Mouse (Mus musculus) G1E (cell line): ENCODE measurements around the gene Dedd2. TPM values are rescaled to one million over a fixed set of nuclear protein-coding genes. Genes with fewer than 3 reads are reported as not detected.

Source experiments
- ATAC-seq: 2 replicates; pipeline ENCODE4 v1.8.0; 2016; ENCODE audit warnings: mild to moderate bottlenecking; ENCODE audit not compliant: insufficient number of reproducible peaks, poor library complexity, low FRiP score, severe bottlenecking; ENCODE audit errors: extremely low read depth
- DNase-seq: peaks from one replicate; pipeline ENCODE4 v3.0.0; 2012; ENCODE audit warnings: low spot score
- H3K27me3 ChIP-seq: 2 replicates; pipeline ENCODE4 v1.6.1; 2012; ENCODE audit warnings: mild to moderate bottlenecking, low read length, inconsistent platforms; ENCODE audit not compliant: insufficient read depth
- H3K36me3 ChIP-seq: replicated peaks from 2 replicates; pipeline ENCODE3; 2012; ENCODE audit warnings: mild to moderate bottlenecking, inconsistent platforms
- H3K4me1 ChIP-seq: 2 replicates; pipeline ENCODE4 v1.6.1; 2012; ENCODE audit warnings: low read depth, low read length, inconsistent platforms, mixed read lengths; ENCODE audit not compliant: insufficient read depth
- H3K4me3 ChIP-seq: 2 replicates; pipeline ENCODE4 v1.5.1; 2012; ENCODE audit warnings: low read depth, mild to moderate bottlenecking, inconsistent platforms, low read length, moderate library complexity, mixed read lengths
- H3K9me3 ChIP-seq: replicated peaks from 2 replicates; pipeline ENCODE4 v1.6.1; 2012; ENCODE audit warnings: inconsistent platforms
- CTCF ChIP-seq: IDR thresholded peaks from 2 replicates; pipeline ENCODE4 v1.5.1; 2012; ENCODE audit warnings: low read depth, low read length, inconsistent platforms, mixed read lengths
- GATA1 ChIP-seq: IDR thresholded peaks from 2 replicates; pipeline ENCODE4 v1.6.1; 2012; ENCODE audit warnings: borderline replicate concordance, low read length, inconsistent platforms, mixed read lengths
- GATA2 ChIP-seq: IDR thresholded peaks from 2 replicates; pipeline ENCODE4 v1.6.1; 2012; ENCODE audit warnings: low read depth, low read length, inconsistent platforms, borderline replicate concordance
- POLR2AphosphoS5 ChIP-seq: IDR thresholded peaks from 2 replicates; pipeline ENCODE4 v1.6.1; 2012; ENCODE audit warnings: low read depth, low read length, inconsistent platforms; ENCODE audit not compliant: insufficient replicate concordance
- TAL1 ChIP-seq: conservative IDR thresholded peaks from 2 replicates; pipeline ENCODE4 v1.6.1; 2012; ENCODE audit warnings: low read depth, low read length, inconsistent platforms, mixed read lengths
- polyA plus RNA-seq: library from polyadenylated mRNA; stranded (reverse); fragments of >175 nt; gene quantifications from 2 replicates; pipeline ENCODE4 v1.2.3, GENCODE M21; 2012
- total RNA-seq, 2 experiments: library from RNA; stranded (forward) in 1 of 2; stranded (reverse) in 1 of 2; fragments of 200-1000 nt in 1 of 2; fragments of >200 nt in 1 of 2; fragmentation: Nextera tagmentation in 1 of 2; gene quantifications; 2 replicates each; pipeline ENCODE4 v1.2.3; 2014 to 2017

Dedd2 gene
- total and polyA plus RNA-seq, 3 experiments, result 9.7 to 43.7 (median 13.1) TPM

- H3K4me1 ChIP-seq, result peaks cover 61% of the 10 kb centered on the region
- H3K4me3 ChIP-seq, result peak overlapping the region; percentile 90
- H3K9me3 ChIP-seq, result no peaks in the 10 kb centered on the region
- peaks cover 52% of the 10 kb centered on the region for H3K36me3 ChIP-seq
- DNase-seq (peak; percentile 66), ATAC-seq (no peak)
- no peaks in the 10 kb centered on the region for H3K27me3 ChIP-seq
- TF ChIP-seq GATA1 (no peak), GATA2 (no peak), POLR2AphosphoS5 (no peak), TAL1 (peak; percentile 33; the same call in 1 of the 2 replicates)
These were observed 1.6 kb downstream of the Dedd2 start for GRCm38 (mm10) chr7:25218705-25219415.

- no peak for TF ChIP-seq GATA1
- no peak for TF ChIP-seq POLR2AphosphoS5
- TF ChIP-seq TAL1, result no peak
- TF ChIP-seq GATA2, result no peak
- TF ChIP-seq CTCF, result no peak
- no peak for ATAC-seq
- Histone ChIP-seq H3K4me1 (peaks cover 55% of the 10 kb centered on the region), H3K36me3 (peaks cover 51% of the 10 kb centered on the region), H3K9me3 (no peaks in the 10 kb centered on the region), H3K4me3 (peak overlapping the region; percentile 45; the same call in 1 of the 2 replicates), H3K27me3 (no peaks in the 10 kb centered on the region)
- DNase-seq, result no peak
These were observed 2.6 kb downstream of the Dedd2 start for GRCm38 (mm10) chr7:25217653-25218395.

GRCm38 (mm10) chr7:25214172-25214571, 6.2 kb downstream of the Dedd2 start:
- Histone ChIP-seq H3K4me1 (peaks cover 53% of the 10 kb centered on the region), H3K27me3 (no peaks in the 10 kb centered on the region), H3K36me3 (peaks cover 83% of the 10 kb centered on the region), H3K4me3 (no peak overlapping the region), H3K9me3 (no peaks in the 10 kb centered on the region)
- TF ChIP-seq GATA1 (no peak), CTCF (no peak), TAL1 (no peak), GATA2 (no peak), POLR2AphosphoS5 (no peak)
- ATAC-seq, result no peak
- no peak for DNase-seq

- no peak for ATAC-seq
- peaks cover 89% of the 10 kb centered on the region for H3K36me3 ChIP-seq
- no peak overlapping the region for H3K4me3 ChIP-seq
These were observed 7.3 kb downstream of the Dedd2 start for GRCm38 (mm10) chr7:25213099-25213498.

GRCm38 (mm10) chr7:25210482-25210881, 9.9 kb downstream of the Dedd2 start:
- Histone ChIP-seq H3K4me1 (peaks cover 49% of the 10 kb centered on the region), H3K36me3 (peaks cover 97% of the 10 kb centered on the region), H3K9me3 (no peaks in the 10 kb centered on the region), H3K27me3 (no peaks in the 10 kb centered on the region), H3K4me3 (no peak overlapping the region)
- ATAC-seq (no peak), DNase-seq (no peak)
- no peak for TF ChIP-seq POLR2AphosphoS5
- no peak for TF ChIP-seq GATA1
- TF ChIP-seq TAL1, result no peak
- TF ChIP-seq GATA2, result no peak
- no peak for TF ChIP-seq CTCF

More at GRCm38 (mm10) chr7:25213099-25213498, 7.3 kb downstream of the Dedd2 start:
- H3K4me1 ChIP-seq, result peaks cover 51% of the 10 kb centered on the region
- no peaks in the 10 kb centered on the region for H3K9me3 ChIP-seq
- H3K27me3 ChIP-seq, result no peaks in the 10 kb centered on the region
- TF ChIP-seq GATA1, result no peak
- no peak for TF ChIP-seq TAL1
- no peak for TF ChIP-seq CTCF
- no peak for TF ChIP-seq GATA2
- no peak for TF ChIP-seq POLR2AphosphoS5
- DNase-seq, result no peak

GRCm38 (mm10) chr7:25209161-25209622, 11.2 kb downstream of the Dedd2 start:
- Histone ChIP-seq H3K9me3 (no peaks in the 10 kb centered on the region), H3K4me3 (peak overlapping the region; percentile 8; the same call in 1 of the 2 replicates), H3K4me1 (peaks cover 47% of the 10 kb centered on the region), H3K36me3 (peaks cover 98% of the 10 kb centered on the region), H3K27me3 (no peaks in the 10 kb centered on the region)
- DNase-seq (no peak), ATAC-seq (no peak)
- TF ChIP-seq CTCF (no peak), POLR2AphosphoS5 (no peak), TAL1 (no peak), GATA2 (no peak), GATA1 (no peak)
